Mouse (Mus musculus) stomach, postnatal 0 days (tissue): Measurements from ENCODE around the gene Sult2b1. TPM values are rescaled to one million over a fixed set of nuclear protein-coding genes. Genes with fewer than 3 reads are reported as not detected.

ENCODE experiments used
- ATAC-seq: fragments of 200-750 bp; cut with Nextera tagmentation; 2 replicates; pipeline ENCODE4 v1.8.0; 2017; ENCODE audit not compliant: low FRiP score, low TSS enrichment
- DNase-seq: peaks from one replicate; pipeline ENCODE4 v3.0.0-alpha.2; 2016; ENCODE audit warnings: low spot score
- H3K27ac ChIP-seq: fragments of 300-500 bp; sonication (generic); replicated peaks from 2 replicates; pipeline ENCODE4 v1.5.1; 2014; ENCODE audit warnings: mild to moderate bottlenecking, control low read depth
- H3K27me3 ChIP-seq: fragments of 300-500 bp; sonication (generic); 2 replicates; pipeline ENCODE4 v1.6.1; 2014; ENCODE audit warnings: low read length; ENCODE audit not compliant: control insufficient read depth, insufficient read depth
- H3K36me3 ChIP-seq: fragments of 300-500 bp; sonication (generic); 2 replicates; pipeline ENCODE4 v1.6.1; 2014; ENCODE audit warnings: low read length, mixed read lengths; ENCODE audit not compliant: control insufficient read depth, insufficient read depth
- H3K4me1 ChIP-seq: fragments of 300-500 bp; sonication (generic); replicated peaks from 2 replicates; pipeline ENCODE4 v1.6.1; 2014; ENCODE audit warnings: antibody characterized with exemption; ENCODE audit not compliant: control insufficient read depth, insufficient read depth
- H3K4me2 ChIP-seq: fragments of 300-500 bp; sonication (generic); replicated peaks from 2 replicates; pipeline ENCODE4 v1.6.1; 2014; ENCODE audit warnings: low read depth, mild to moderate bottlenecking, control low read depth, moderate library complexity
- H3K4me3 ChIP-seq: fragments of 300-500 bp; sonication (generic); 2 replicates; pipeline ENCODE4 v1.5.1; 2014; ENCODE audit warnings: low read depth, low read length, control low read depth
- H3K9ac ChIP-seq: fragments of 300-500 bp; sonication (generic); 2 replicates; pipeline ENCODE4 v1.6.1; 2014; ENCODE audit warnings: mild to moderate bottlenecking, low read length, control low read depth, mixed read lengths
- H3K9me3 ChIP-seq: fragments of 300-500 bp; sonication (generic); 2 replicates; pipeline ENCODE4 v1.6.1; 2016; ENCODE audit warnings: low read length; ENCODE audit not compliant: control insufficient read depth
- CTCF ChIP-seq: IDR thresholded peaks from 2 replicates; pipeline ENCODE4 v1.5.1; 2016; ENCODE audit warnings: antibody characterized with exemption, low read depth, mild to moderate bottlenecking, moderate library complexity
- EP300 ChIP-seq: optimal IDR thresholded peaks from 2 replicates; pipeline ENCODE3; 2016; ENCODE audit warnings: antibody characterized with exemption
- whole genome bisulfite sequencing: fragments of 180-500 bp; shearing (Covaris S2); extraction: QIAGEN DNeasy Blood & Tissue Kit; methylation state at CpG from one replicate; pipeline ENCODE4 v1.1.7; 2014; 5-methylcytosine and 5-hydroxymethylcytosine counted together
- polyA plus RNA-seq: library from polyadenylated mRNA; unstranded; fragments of >200 nt; fragmentation: Nextera tagmentation; extraction: Ambion mirVana; gene quantifications from 2 replicates; pipeline ENCODE4 v1.2.1, GENCODE M21; 2015

Sult2b1 gene
- polyA plus RNA-seq, 1 experiment from 2014 or later, result 87.1 TPM

- Histone ChIP-seq H3K36me3 (peaks cover 19% of the 10 kb centered on the region), H3K4me2 (no peak overlapping the region), H3K27ac (no peak overlapping the region), H3K4me3 (no peak overlapping the region), H3K9me3 (no peaks in the 10 kb centered on the region), H3K27me3 (no peaks in the 10 kb centered on the region), H3K4me1 (no peaks in the 10 kb centered on the region; the same call in 1 of the 2 replicates), H3K9ac (no peak overlapping the region)
- DNase-seq (no peak), ATAC-seq (no peak)
- 48% methylated on average over 10 of the region's 10 CpGs for WGBS
- TF ChIP-seq EP300, result no peak
- no peak for TF ChIP-seq CTCF
These were observed 31.0 kb upstream of the Sult2b1 start for GRCm38 (mm10) chr7:45815323-45815983.

- Histone ChIP-seq H3K4me3 (peak overlapping the region; percentile 20), H3K4me2 (peak overlapping the region; percentile 35), H3K9me3 (no peaks in the 10 kb centered on the region), H3K9ac (no peak overlapping the region), H3K4me1 (no peaks in the 10 kb centered on the region; the same call in 1 of the 2 replicates), H3K36me3 (peaks cover 21% of the 10 kb centered on the region), H3K27ac (no peak overlapping the region), H3K27me3 (no peaks in the 10 kb centered on the region)
- ATAC-seq (no peak), DNase-seq (no peak)
- 6% methylated on average over 5 of the region's 5 CpGs for WGBS
- TF ChIP-seq CTCF (no peak), EP300 (no peak)
These were observed 30.4 kb upstream of the Sult2b1 start for GRCm38 (mm10) chr7:45814841-45815240.

GRCm38 (mm10) chr7:45813787-45814779, 29.6 kb upstream of the Sult2b1 start, which contains the start of gene Cyth2:
Gene Cyth2, minus strand, starts transcription at chr7:45814581.
- TF ChIP-seq CTCF (no peak), EP300 (no peak)

GRCm38 (mm10) chr7:45812921-45813320, 28.5 kb upstream of the Sult2b1 start:
- WGBS, result 78% methylated on average over 8 of the region's 8 CpGs
- ATAC-seq, result no peak

More at GRCm38 (mm10) chr7:45813787-45814779, 29.6 kb upstream of the Sult2b1 start, which contains the start of gene Cyth2:
- no peaks in the 10 kb centered on the region for H3K27me3 ChIP-seq
- peak within 1 kb of the TSS; percentile 94 for H3K4me3 ChIP-seq
- ATAC-seq, result peak; percentile 99
- no peaks in the 10 kb centered on the region; the same call in 1 of the 2 replicates for H3K4me1 ChIP-seq
- peak within 1 kb of the TSS; percentile 90 for H3K4me2 ChIP-seq
- no peaks in the 10 kb centered on the region for H3K9me3 ChIP-seq
- peak within 1 kb of the TSS; percentile 100 for H3K9ac ChIP-seq
- under 1% methylated on average over 87 of the region's 92 CpGs for WGBS
- peaks cover 28% of the 10 kb centered on the region for H3K36me3 ChIP-seq
- peak; percentile 99 for DNase-seq
- H3K27ac ChIP-seq, result peak within 1 kb of the TSS; percentile 100

GRCm38 (mm10) chr7:45809276-45810075, 25.0 kb upstream of the Sult2b1 start:
- TF ChIP-seq CTCF (no peak), EP300 (no peak)
- Histone ChIP-seq H3K9me3 (no peaks in the 10 kb centered on the region), H3K4me3 (no peak overlapping the region), H3K4me2 (no peak overlapping the region), H3K36me3 (peaks cover 47% of the 10 kb centered on the region), H3K9ac (no peak overlapping the region), H3K27me3 (no peaks in the 10 kb centered on the region), H3K27ac (no peak overlapping the region), H3K4me1 (no peaks in the 10 kb centered on the region)
- ATAC-seq (no peak), DNase-seq (no peak)
- 83% methylated on average over 12 of the region's 14 CpGs for WGBS

More at GRCm38 (mm10) chr7:45812921-45813320, 28.5 kb upstream of the Sult2b1 start:
- Histone ChIP-seq H3K4me2 (peak overlapping the region; percentile 90), H3K4me3 (peak overlapping the region; percentile 94), H3K9ac (peak overlapping the region; percentile 100), H3K4me1 (no peaks in the 10 kb centered on the region; the same call in 1 of the 2 replicates), H3K9me3 (no peaks in the 10 kb centered on the region), H3K27ac (no peak overlapping the region), H3K36me3 (peaks cover 40% of the 10 kb centered on the region), H3K27me3 (no peaks in the 10 kb centered on the region)
- DNase-seq, result no peak
- TF ChIP-seq EP300 (no peak), CTCF (no peak)
